Mouse (Mus musculus): ENCODE results near the gene Hrc. TPM values are rescaled to one million over a fixed set of nuclear protein-coding genes. Genes with fewer than 3 reads are reported as not detected.

Hrc gene
- polyA plus RNA-seq, 1 experiment: 0.09 TPM

GRCm38 (mm10) chr7:45304869-45305268 is 30.2 kb upstream of the Hrc start:
- H3K36me3 ChIP-seq (ENCODE audit: control insufficient read depth, insufficient read depth, low read length): no peaks in the 10 kb centered on the region
- H3K4me3 ChIP-seq (ENCODE audit: extremely low read depth, insufficient read depth, insufficient read length): no peak overlapping the region
- H3K27me3 ChIP-seq (ENCODE audit: control insufficient read depth, insufficient read depth, low read length): no peaks in the 10 kb centered on the region
- no peak overlapping the region for H3K27ac ChIP-seq (ENCODE audit: insufficient read depth, low read length)
- H3K4me1 ChIP-seq (ENCODE audit: control insufficient read depth, insufficient read depth, insufficient read length): peaks cover 3% of the 10 kb centered on the region; the same call in 1 of the 2 replicates
- no peak for TF ChIP-seq CTCF (IDR thresholded peaks at IDR 0.05; ENCODE audit: extremely low read depth, insufficient read depth, insufficient read length, insufficient replicate concordance)
- TF ChIP-seq POLR2A (IDR thresholded peaks at IDR 0.05; ENCODE audit: low read depth, low read length): no peak
- 56% methylated on average over 13 of the region's 13 CpGs for WGBS
- DNase-seq (ENCODE audit: low read depth in 1 of 2, low spot score in 2 of 2): no peak

DNA sequence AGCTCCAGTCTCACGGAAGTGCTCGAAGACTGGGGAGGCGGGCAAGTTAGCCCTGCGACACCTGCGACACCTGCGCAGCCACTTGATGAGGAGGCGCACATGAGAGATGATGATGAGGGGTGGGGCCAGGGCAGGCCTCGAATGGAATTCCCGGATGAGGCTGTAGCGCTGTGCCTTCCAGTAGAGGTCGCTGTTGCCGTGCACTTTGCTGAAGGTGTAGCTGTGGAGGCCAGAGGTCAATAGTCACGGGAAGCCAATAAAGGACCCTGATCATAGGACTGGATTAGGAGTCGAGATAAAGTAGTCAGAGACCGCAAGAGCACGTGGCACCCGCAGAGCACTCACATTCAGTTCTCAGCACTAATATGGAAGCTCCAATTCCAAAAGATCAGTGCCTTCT is 29.8 kb upstream of the Hrc start:
- 46% methylated on average over 17 of the region's 17 CpGs for WGBS

DNA sequence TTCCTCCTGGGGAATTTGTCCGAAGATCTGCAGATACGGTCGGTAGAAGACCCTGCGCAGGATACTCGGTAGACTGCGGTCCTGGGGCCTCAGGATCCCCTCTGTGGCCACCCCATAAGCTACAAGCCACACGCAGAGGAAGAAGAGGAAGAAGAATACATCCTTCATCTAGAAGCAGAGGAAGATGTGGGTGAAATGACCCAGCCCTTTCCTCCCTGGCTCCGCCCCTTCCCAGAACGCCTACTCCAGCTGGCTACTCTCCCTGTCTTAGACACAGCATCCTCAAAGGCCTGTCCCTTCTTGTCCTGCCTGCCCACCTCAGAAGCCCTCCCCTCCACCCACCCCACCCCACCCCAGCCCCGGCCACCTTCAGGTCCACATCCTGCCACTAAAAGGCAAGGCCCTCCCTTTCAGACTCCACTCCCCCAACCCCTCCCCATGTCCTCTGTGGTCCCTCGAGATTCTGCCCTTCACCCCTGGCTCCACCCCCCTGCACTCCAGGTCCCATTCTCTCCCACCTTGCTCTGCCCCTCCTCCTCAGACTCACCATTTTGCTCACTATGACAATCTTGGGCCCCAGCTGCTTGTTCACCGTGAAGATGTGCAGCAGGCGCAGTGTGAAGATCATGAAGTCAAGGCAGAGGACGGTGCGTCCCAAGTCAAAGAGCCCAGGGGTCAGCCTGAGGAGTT is 26.4 kb upstream of the Hrc start:
- H3K4me3 ChIP-seq (ENCODE audit: extremely low read depth, insufficient read depth, insufficient read length): no peak overlapping the region
- DNase-seq (ENCODE audit: low read depth in 1 of 2, low spot score in 2 of 2): no peak
- H3K27ac ChIP-seq (ENCODE audit: insufficient read depth, low read length): no peak overlapping the region
- H3K36me3 ChIP-seq (ENCODE audit: control insufficient read depth, insufficient read depth, low read length): no peaks in the 10 kb centered on the region
- no peak for TF ChIP-seq POLR2A (IDR thresholded peaks at IDR 0.05; ENCODE audit: low read depth, low read length)
- H3K4me1 ChIP-seq (ENCODE audit: control insufficient read depth, insufficient read depth, insufficient read length): peaks cover 3% of the 10 kb centered on the region; the same call in 1 of the 2 replicates
- no peaks in the 10 kb centered on the region for H3K27me3 ChIP-seq (ENCODE audit: control insufficient read depth, insufficient read depth, low read length)
- WGBS: 29% methylated on average over 15 of the region's 15 CpGs

More for the DNA sequence above, 29.8 kb upstream of the Hrc start:
- Histone ChIP-seq H3K36me3 (ENCODE audit: control insufficient read depth, insufficient read depth, low read length) (no peaks in the 10 kb centered on the region), H3K27ac (ENCODE audit: insufficient read depth, low read length) (no peak overlapping the region), H3K4me1 (ENCODE audit: control insufficient read depth, insufficient read depth, insufficient read length) (peaks cover 3% of the 10 kb centered on the region; the same call in 1 of the 2 replicates), H3K4me3 (ENCODE audit: extremely low read depth, insufficient read depth, insufficient read length) (no peak overlapping the region), H3K27me3 (ENCODE audit: control insufficient read depth, insufficient read depth, low read length) (no peaks in the 10 kb centered on the region)
- TF ChIP-seq CTCF (IDR thresholded peaks at IDR 0.05; ENCODE audit: extremely low read depth, insufficient read depth, insufficient read length, insufficient replicate concordance) (peak; percentile 61; the same call in 1 of the 2 replicates), POLR2A (IDR thresholded peaks at IDR 0.05; ENCODE audit: low read depth, low read length) (no peak)
- DNase-seq (ENCODE audit: low read depth in 1 of 2, low spot score in 2 of 2): peak; percentile 12 to 34

DNA sequence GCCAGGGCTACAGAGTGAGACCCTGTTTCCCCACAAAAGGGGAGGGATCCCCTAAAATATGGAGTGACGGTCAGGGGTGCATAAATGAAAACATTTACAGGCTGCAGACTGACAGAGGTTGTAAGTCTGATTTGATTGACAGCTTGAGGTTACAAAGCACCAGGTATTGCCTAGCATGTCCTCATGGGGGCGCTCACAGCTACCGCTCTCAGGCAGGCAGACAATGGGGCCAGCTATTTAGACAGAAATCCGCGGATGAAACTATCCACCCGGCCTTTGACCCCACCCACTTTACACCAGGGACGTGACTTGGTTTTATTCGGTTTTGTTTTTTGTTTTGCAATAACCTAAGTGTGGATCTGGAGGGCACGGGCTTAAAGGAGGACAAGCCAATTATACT is 25.6 kb upstream of the Hrc start:
- 23% methylated on average over 9 of the region's 9 CpGs for WGBS
- peak in 1 of 2 experiments; percentile 37 for DNase-seq (ENCODE audit: low read depth in 1 of 2, low spot score in 2 of 2)
- no peak overlapping the region for H3K27ac ChIP-seq (ENCODE audit: insufficient read depth, low read length)
- no peaks in the 10 kb centered on the region for H3K36me3 ChIP-seq (ENCODE audit: control insufficient read depth, insufficient read depth, low read length)
- no peak for TF ChIP-seq POLR2A (IDR thresholded peaks at IDR 0.05; ENCODE audit: low read depth, low read length)
- peak; percentile 46; the same call in 1 of the 2 replicates for TF ChIP-seq CTCF (IDR thresholded peaks at IDR 0.05; ENCODE audit: extremely low read depth, insufficient read depth, insufficient read length, insufficient replicate concordance)
- H3K27me3 ChIP-seq (ENCODE audit: control insufficient read depth, insufficient read depth, low read length): no peaks in the 10 kb centered on the region
- peaks cover 3% of the 10 kb centered on the region; the same call in 1 of the 2 replicates for H3K4me1 ChIP-seq (ENCODE audit: control insufficient read depth, insufficient read depth, insufficient read length)
- H3K4me3 ChIP-seq (ENCODE audit: extremely low read depth, insufficient read depth, insufficient read length): no peak overlapping the region

GRCm38 (mm10) chr7:45312023-45312422 is 23.1 kb upstream of the Hrc start:
- H3K27ac ChIP-seq (ENCODE audit: insufficient read depth, low read length): no peak overlapping the region
- H3K27me3 ChIP-seq (ENCODE audit: control insufficient read depth, insufficient read depth, low read length): no peaks in the 10 kb centered on the region
- H3K4me1 ChIP-seq (ENCODE audit: control insufficient read depth, insufficient read depth, insufficient read length): peaks cover 3% of the 10 kb centered on the region; the same call in 1 of the 2 replicates
- no peaks in the 10 kb centered on the region for H3K36me3 ChIP-seq (ENCODE audit: control insufficient read depth, insufficient read depth, low read length)
- DNase-seq (ENCODE audit: low read depth in 1 of 2, low spot score in 2 of 2): no peak
- TF ChIP-seq CTCF (IDR thresholded peaks at IDR 0.05; ENCODE audit: extremely low read depth, insufficient read depth, insufficient read length, insufficient replicate concordance) (no peak), POLR2A (IDR thresholded peaks at IDR 0.05; ENCODE audit: low read depth, low read length) (no peak)
- WGBS: 85% methylated on average over 8 of the region's 8 CpGs
- no peak overlapping the region for H3K4me3 ChIP-seq (ENCODE audit: extremely low read depth, insufficient read depth, insufficient read length)

DNA sequence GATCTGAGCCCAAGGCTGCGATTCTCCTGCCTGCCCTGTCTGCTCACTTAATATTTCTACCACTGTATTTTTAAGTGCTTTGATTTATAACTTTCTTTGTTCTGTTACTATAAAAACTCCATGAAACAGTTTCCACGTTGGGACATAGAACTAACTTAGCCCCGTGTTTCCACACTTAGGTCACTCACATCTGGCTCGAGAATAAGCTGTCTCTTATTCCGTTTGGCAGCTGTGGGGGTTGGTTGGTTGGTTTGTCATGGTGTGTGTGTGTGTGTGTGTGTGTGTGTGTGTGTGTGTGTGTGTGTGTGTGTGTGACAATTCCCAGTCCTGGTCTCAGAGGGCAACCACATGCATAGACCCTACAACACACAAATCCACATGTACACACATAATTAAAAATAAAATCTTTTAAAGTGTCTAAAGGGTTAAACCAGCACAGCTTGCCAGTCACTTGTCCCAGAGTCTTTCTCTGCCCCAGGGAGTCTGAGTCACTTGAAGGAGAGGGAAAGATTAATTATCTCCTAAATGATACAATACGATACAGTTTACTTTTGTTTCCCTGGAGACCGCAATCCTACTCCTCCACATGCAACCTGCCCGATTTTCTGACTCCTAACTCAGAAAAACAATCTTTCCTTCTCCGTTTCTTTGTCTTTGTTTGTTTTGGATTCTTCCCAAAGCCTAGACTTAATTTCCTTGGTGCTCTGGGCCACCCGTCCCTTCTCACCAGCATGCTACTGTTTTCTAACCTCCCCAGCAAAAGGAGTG is 22.2 kb upstream of the Hrc start:
- peaks cover 3% of the 10 kb centered on the region; the same call in 1 of the 2 replicates for H3K4me1 ChIP-seq (ENCODE audit: control insufficient read depth, insufficient read depth, insufficient read length)
- no peaks in the 10 kb centered on the region for H3K36me3 ChIP-seq (ENCODE audit: control insufficient read depth, insufficient read depth, low read length)
- H3K4me3 ChIP-seq (ENCODE audit: extremely low read depth, insufficient read depth, insufficient read length): no peak overlapping the region
- no peaks in the 10 kb centered on the region for H3K27me3 ChIP-seq (ENCODE audit: control insufficient read depth, insufficient read depth, low read length)
- no peak for DNase-seq (ENCODE audit: low read depth in 1 of 2, low spot score in 2 of 2)
- TF ChIP-seq POLR2A (IDR thresholded peaks at IDR 0.05; ENCODE audit: low read depth, low read length): no peak
- TF ChIP-seq CTCF (IDR thresholded peaks at IDR 0.05; ENCODE audit: extremely low read depth, insufficient read depth, insufficient read length, insufficient replicate concordance): no peak
- H3K27ac ChIP-seq (ENCODE audit: insufficient read depth, low read length): no peak overlapping the region
- 69% methylated on average over 10 of the region's 10 CpGs for WGBS

Data from spleen, adult 2 months (tissue).